Mouse (Mus musculus) layer of hippocampus, adult 18-20 months (tissue): ENCODE results near the gene Sugct. TPM values are rescaled to one million over a fixed set of nuclear protein-coding genes. Genes with fewer than 3 reads are reported as not detected.
"Not testable (repeated sequence)": the region's sequence is repeated elsewhere in the genome, so short reads cannot be mapped to it uniquely, and the experiment has no call there.

Experiments used
- DNase-seq, 2 experiments: peaks; one replicate each; pipeline ENCODE4 v3.0.0; 2022; ENCODE audit warnings: low spot score in 2 of 2
- total RNA-seq, 2 experiments: library from RNA; stranded (reverse); gene quantifications; 2 replicates each; pipeline ENCODE4 v1.2.3; 2021

Sugct gene
- total RNA-seq, 2 experiments from 2014 or later, result 2.8 to 3.0 TPM

- no peak for DNase-seq
Measured at GRCm38 (mm10) chr13:17606217-17606616, 89.1 kb downstream of the Sugct start.

- no peak for DNase-seq
Measured at GRCm38 (mm10) chr13:17604670-17605069, 90.7 kb downstream of the Sugct start.

- DNase-seq, result no peak
Measured at GRCm38 (mm10) chr13:17603756-17604155, 91.6 kb downstream of the Sugct start.

- no peak for DNase-seq
Measured at GRCm38 (mm10) chr13:17585267-17585913, 110.0 kb downstream of the Sugct start.

- peak in 1 of 2 experiments; percentile 27 for DNase-seq
Measured at GRCm38 (mm10) chr13:17584804-17585203, 110.5 kb downstream of the Sugct start.

GRCm38 (mm10) chr13:17581684-17582083 is 113.7 kb downstream of the Sugct start:
- DNase-seq, result peak; percentile 1 to 16

- no peak for DNase-seq
Measured at GRCm38 (mm10) chr13:17559357-17559756, 136.0 kb downstream of the Sugct start.

- no peak for DNase-seq
Measured at GRCm38 (mm10) chr13:17536341-17536740, 159.0 kb downstream of the Sugct start.

GRCm38 (mm10) chr13:17534871-17535270 is 160.5 kb downstream of the Sugct start:
- DNase-seq, result no peak

- DNase-seq, result no peak
Measured at GRCm38 (mm10) chr13:17534469-17534868, 160.9 kb downstream of the Sugct start.

- DNase-seq, result no peak
Measured at GRCm38 (mm10) chr13:17511184-17511778, 184.1 kb downstream of the Sugct start.

GRCm38 (mm10) chr13:17494936-17495335 is 200.4 kb downstream of the Sugct start:
- no peak for DNase-seq

- no peak for DNase-seq
Measured at GRCm38 (mm10) chr13:17494056-17494574, 201.2 kb downstream of the Sugct start.

- not testable (repeated sequence) for DNase-seq
Measured at GRCm38 (mm10) chr13:17457981-17458380, 237.4 kb downstream of the Sugct start.

- peak in 1 of 2 experiments; percentile 71 for DNase-seq
Measured at GRCm38 (mm10) chr13:17432139-17432916, 263.0 kb downstream of the Sugct start.

GRCm38 (mm10) chr13:17421875-17422274 is 273.5 kb downstream of the Sugct start:
- no peak for DNase-seq

- DNase-seq, result no peak
Measured at GRCm38 (mm10) chr13:17420557-17420956, 274.8 kb downstream of the Sugct start.

- no peak for DNase-seq
Measured at GRCm38 (mm10) chr13:17342836-17343235, 352.5 kb downstream of the Sugct start.

- DNase-seq, result no peak
Measured at GRCm38 (mm10) chr13:17335885-17336540, 359.3 kb downstream of the Sugct start.

- no peak for DNase-seq
Measured at GRCm38 (mm10) chr13:17326863-17327262, 368.5 kb downstream of the Sugct start.

- DNase-seq, result no peak
Measured at GRCm38 (mm10) chr13:17301590-17301989, 393.8 kb downstream of the Sugct start.
